Mouse (Mus musculus) midbrain, embryonic 14.5 days (tissue): ENCODE results near the gene Atg2a. TPM values are rescaled to one million over a fixed set of nuclear protein-coding genes. Genes with fewer than 3 reads are reported as not detected.

ENCODE experiments used
- ATAC-seq: fragments of 200-750 bp; cut with Nextera tagmentation; 2 replicates; pipeline ENCODE4 v1.8.0; 2017; ENCODE audit warnings: moderate number of reproducible peaks, moderate library complexity; ENCODE audit not compliant: low FRiP score, low TSS enrichment
- DNase-seq: peaks from one replicate; pipeline ENCODE4 v3.0.0-alpha.2; 2015
- H3K27ac ChIP-seq: fragments of 300-500 bp; sonication (generic); replicated peaks from 2 replicates; pipeline ENCODE4 v1.5.1; 2014; ENCODE audit warnings: mild to moderate bottlenecking, low read depth, low read length, moderate library complexity
- H3K27me3 ChIP-seq: fragments of 300-500 bp; sonication (generic); 2 replicates; pipeline ENCODE4 v1.6.1; 2014; ENCODE audit warnings: low read length, control low read depth, mixed read lengths; ENCODE audit not compliant: control insufficient read depth, insufficient read depth
- H3K36me3 ChIP-seq: fragments of 300-500 bp; sonication (generic); 2 replicates; pipeline ENCODE4 v1.6.1; 2014; ENCODE audit warnings: low read length, control low read depth; ENCODE audit not compliant: control insufficient read depth, insufficient read depth
- H3K4me1 ChIP-seq: fragments of 300-500 bp; sonication (generic); 2 replicates; pipeline ENCODE4 v1.6.1; 2014; ENCODE audit warnings: mild to moderate bottlenecking, antibody characterized with exemption, low read length, control low read depth; ENCODE audit not compliant: control insufficient read depth, insufficient read depth
- H3K4me2 ChIP-seq: fragments of 300-500 bp; sonication (generic); 2 replicates; pipeline ENCODE4 v1.6.1; 2014; ENCODE audit warnings: mild to moderate bottlenecking, low read length, moderate library complexity
- H3K4me3 ChIP-seq: fragments of 300-500 bp; sonication (generic); replicated peaks from 2 replicates; pipeline ENCODE4 v1.5.1; 2014; ENCODE audit warnings: low read depth, low read length
- H3K9ac ChIP-seq: fragments of 300-500 bp; sonication (generic); replicated peaks from 2 replicates; pipeline ENCODE4 v1.6.1; 2014; ENCODE audit warnings: mild to moderate bottlenecking, low read length, moderate library complexity
- H3K9me3 ChIP-seq: fragments of 300-500 bp; sonication (generic); 2 replicates; pipeline ENCODE4 v1.6.1; 2016; ENCODE audit warnings: low read length, control low read depth, mixed read lengths; ENCODE audit not compliant: control insufficient read depth
- WGBS: fragments of 180-500 bp; shearing (Covaris S2); extraction: QIAGEN DNeasy Blood & Tissue Kit; methylation state at CpG from one replicate; pipeline ENCODE4 v1.1.7; 2014; 5-methylcytosine and 5-hydroxymethylcytosine counted together
- polyA plus RNA-seq: library from polyadenylated mRNA; unstranded; fragments of >200 nt; fragmentation: Nextera tagmentation; extraction: Ambion mirVana; gene quantifications from 2 replicates; pipeline ENCODE4 v1.2.1, GENCODE M21; 2014

Atg2a gene
- polyA plus RNA-seq, result 13.7 and 15.4 TPM in 2 replicates

- peaks cover 11% of the 10 kb centered on the region for H3K4me1 ChIP-seq
- peak within 1 kb of the TSS; percentile 88 for H3K4me2 ChIP-seq
- H3K9me3 ChIP-seq, result no peaks in the 10 kb centered on the region
- peak within 1 kb of the TSS; percentile 89 for H3K9ac ChIP-seq
- DNase-seq (peak; percentile 99), ATAC-seq (peak; percentile 94)
- peak within 1 kb of the TSS; percentile 61 for H3K27ac ChIP-seq
- peak within 1 kb of the TSS; percentile 78 for H3K4me3 ChIP-seq
- H3K27me3 ChIP-seq, result no peaks in the 10 kb centered on the region
- WGBS, result under 1% methylated on average over 55 of the region's 55 CpGs
- peaks cover 23% of the 10 kb centered on the region for H3K36me3 ChIP-seq
Measured at GRCm38 (mm10) chr19:6241274-6242107, at the start of gene Atg2a. TSS of gene Atg2a (plus strand) at chr19:6241668.

- DNase-seq (no peak), ATAC-seq (no peak)
- Histone ChIP-seq H3K36me3 (no peaks in the 10 kb centered on the region), H3K4me1 (no peaks in the 10 kb centered on the region), H3K27me3 (no peaks in the 10 kb centered on the region), H3K4me2 (no peak overlapping the region), H3K27ac (no peak overlapping the region), H3K9ac (no peak overlapping the region), H3K4me3 (no peak overlapping the region), H3K9me3 (no peaks in the 10 kb centered on the region)
- WGBS, result 76% methylated on average over 2 of the region's 2 CpGs
Measured at GRCm38 (mm10) chr19:6204265-6204664, 37.2 kb upstream of the Atg2a start.

DNA sequence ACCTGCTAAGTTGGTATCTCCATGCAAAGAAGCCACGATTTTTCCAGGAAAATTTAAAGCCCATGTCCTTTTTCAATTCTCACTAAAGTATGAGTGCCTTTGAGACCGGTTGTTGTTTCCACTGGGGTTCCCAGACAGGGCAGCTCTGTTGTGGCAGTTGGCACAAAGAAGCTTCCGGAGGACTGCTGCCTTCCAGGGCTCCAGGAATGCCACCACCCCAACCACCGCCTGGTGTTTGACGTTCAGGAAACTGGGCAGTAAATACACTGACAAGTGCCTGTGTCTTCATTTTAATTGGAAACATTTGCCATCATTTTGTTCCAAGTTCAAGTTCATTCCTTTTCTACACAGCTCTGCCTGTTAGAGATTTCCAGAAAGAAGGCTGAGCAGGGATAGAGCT is 34.8 kb upstream of the Atg2a start:
- H3K27me3 ChIP-seq, result no peaks in the 10 kb centered on the region
- no peak overlapping the region for H3K27ac ChIP-seq
- H3K4me1 ChIP-seq, result no peaks in the 10 kb centered on the region
- H3K4me2 ChIP-seq, result no peak overlapping the region
- H3K4me3 ChIP-seq, result no peak overlapping the region
- no peak overlapping the region for H3K9ac ChIP-seq
- DNase-seq (no peak), ATAC-seq (no peak)
- 78% methylated on average over 5 of the region's 5 CpGs for WGBS
- no peaks in the 10 kb centered on the region for H3K9me3 ChIP-seq
- no peaks in the 10 kb centered on the region for H3K36me3 ChIP-seq

GRCm38 (mm10) chr19:6216046-6216705 is 25.3 kb upstream of the Atg2a start:
- no peaks in the 10 kb centered on the region for H3K9me3 ChIP-seq
- no peaks in the 10 kb centered on the region for H3K4me1 ChIP-seq
- H3K4me3 ChIP-seq, result no peak overlapping the region
- DNase-seq (no peak), ATAC-seq (no peak)
- no peaks in the 10 kb centered on the region for H3K36me3 ChIP-seq
- 90% methylated on average over 6 of the region's 6 CpGs for WGBS
- H3K4me2 ChIP-seq, result no peak overlapping the region
- H3K27me3 ChIP-seq, result no peaks in the 10 kb centered on the region
- no peak overlapping the region for H3K27ac ChIP-seq
- no peak overlapping the region for H3K9ac ChIP-seq

DNA sequence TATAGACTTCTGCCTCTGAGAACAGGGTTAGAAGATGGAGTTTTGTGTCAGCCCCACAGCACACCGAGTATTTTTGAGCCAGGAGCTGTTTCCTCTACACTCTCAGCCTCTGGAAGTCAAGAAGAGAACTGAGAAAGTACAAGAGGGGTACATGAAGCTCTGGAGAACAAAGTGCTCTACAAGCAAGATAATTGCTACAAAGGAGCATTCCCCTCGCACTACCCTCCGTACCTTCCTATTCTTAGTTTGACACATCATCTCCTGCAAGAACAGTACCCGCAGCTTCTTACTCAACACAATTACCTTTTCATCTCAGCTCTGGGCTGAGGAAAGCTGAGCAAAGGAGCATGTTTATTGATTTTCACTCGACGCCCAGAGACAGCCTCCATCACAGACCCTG is 22.9 kb upstream of the Atg2a start:
- Histone ChIP-seq H3K9me3 (no peaks in the 10 kb centered on the region), H3K27ac (no peak overlapping the region), H3K36me3 (no peaks in the 10 kb centered on the region), H3K27me3 (no peaks in the 10 kb centered on the region), H3K4me3 (no peak overlapping the region), H3K4me2 (no peak overlapping the region), H3K9ac (no peak overlapping the region), H3K4me1 (no peaks in the 10 kb centered on the region)
- DNase-seq (no peak), ATAC-seq (no peak)
- WGBS, result 78% methylated on average over 6 of the region's 6 CpGs

DNA sequence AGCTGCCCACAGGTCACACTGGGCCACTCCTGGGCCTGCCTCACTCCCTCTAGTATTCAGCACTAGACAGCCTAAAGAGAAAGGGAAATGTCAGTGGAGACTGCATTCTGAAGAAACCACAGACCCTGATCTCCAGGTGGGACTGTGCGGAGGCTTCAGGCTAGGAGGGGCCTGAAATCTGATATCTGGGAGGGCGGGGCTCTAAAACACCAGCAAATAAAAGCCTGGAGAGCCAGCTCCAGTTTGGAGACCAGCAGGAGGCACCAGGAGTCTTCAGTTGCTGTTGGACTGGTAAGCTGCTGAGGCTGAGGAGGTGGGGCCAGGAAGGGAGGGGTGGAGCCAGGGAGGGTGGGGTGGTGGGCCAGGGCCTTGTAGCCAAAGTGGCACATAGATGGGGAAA is 15.3 kb upstream of the Atg2a start, which contains the start of gene Gpha2:
Gpha2 (plus strand) TSS at position 246 of the 400 bp plus-strand sequence.
- DNase-seq (no peak), ATAC-seq (no peak)
- Histone ChIP-seq H3K4me1 (no peaks in the 10 kb centered on the region), H3K36me3 (peaks cover 50% of the 10 kb centered on the region), H3K9me3 (no peaks in the 10 kb centered on the region), H3K27ac (no peak within 1 kb of the TSS), H3K9ac (no peak within 1 kb of the TSS), H3K4me3 (no peak within 1 kb of the TSS), H3K27me3 (no peaks in the 10 kb centered on the region), H3K4me2 (no peak within 1 kb of the TSS)
- 30% methylated on average over 2 of the region's 2 CpGs for WGBS

DNA sequence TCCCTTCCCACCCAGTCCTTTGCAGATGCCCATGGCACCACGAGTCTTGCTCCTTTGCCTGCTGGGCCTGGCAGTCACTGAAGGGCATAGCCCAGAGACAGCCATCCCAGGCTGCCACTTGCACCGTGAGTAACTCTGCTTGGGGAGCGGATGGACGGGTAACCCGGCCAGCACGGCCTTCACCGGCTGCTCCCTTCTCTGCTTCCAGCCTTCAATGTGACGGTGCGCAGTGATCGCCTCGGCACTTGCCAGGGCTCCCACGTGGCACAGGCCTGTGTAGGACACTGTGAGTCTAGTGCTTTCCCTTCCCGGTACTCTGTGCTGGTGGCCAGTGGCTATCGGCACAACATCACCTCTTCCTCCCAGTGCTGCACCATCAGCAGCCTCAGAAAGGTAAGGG is 14.7 kb upstream of the Atg2a start:
- ATAC-seq (no peak), DNase-seq (no peak)
- Histone ChIP-seq H3K27me3 (no peaks in the 10 kb centered on the region), H3K9ac (no peak overlapping the region), H3K36me3 (peaks cover 56% of the 10 kb centered on the region), H3K4me3 (no peak overlapping the region), H3K4me1 (no peaks in the 10 kb centered on the region), H3K27ac (no peak overlapping the region), H3K4me2 (no peak overlapping the region), H3K9me3 (no peaks in the 10 kb centered on the region)
- 87% methylated on average over 14 of the region's 14 CpGs for WGBS

DNA sequence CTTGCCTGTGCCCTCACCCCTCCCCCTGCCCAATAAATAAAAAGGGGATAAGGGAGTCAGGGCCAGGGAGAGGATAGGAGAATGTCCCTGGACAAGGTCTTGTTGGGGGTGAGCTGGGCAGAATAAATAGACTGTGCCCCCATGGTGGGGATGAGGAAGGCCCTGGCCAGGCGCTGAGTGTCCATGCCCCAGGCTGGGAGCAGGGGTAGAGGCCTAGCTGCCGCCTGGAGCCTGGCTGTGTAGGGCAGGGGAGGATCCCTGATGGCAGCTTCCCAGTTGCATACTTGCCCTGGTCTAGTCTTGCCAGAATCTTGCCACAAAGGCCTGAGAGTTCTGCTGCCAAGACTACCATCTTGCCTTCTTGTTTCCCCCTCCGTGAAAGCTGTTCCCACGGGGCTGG is 13.6 kb upstream of the Atg2a start:
- Histone ChIP-seq H3K4me2 (no peak overlapping the region), H3K36me3 (peaks cover 67% of the 10 kb centered on the region), H3K4me3 (no peak overlapping the region), H3K27ac (no peak overlapping the region), H3K27me3 (no peaks in the 10 kb centered on the region), H3K9me3 (no peaks in the 10 kb centered on the region), H3K4me1 (no peaks in the 10 kb centered on the region), H3K9ac (no peak overlapping the region)
- 79% methylated on average over 4 of the region's 4 CpGs for WGBS
- DNase-seq, result no peak
- ATAC-seq, result no peak

DNA sequence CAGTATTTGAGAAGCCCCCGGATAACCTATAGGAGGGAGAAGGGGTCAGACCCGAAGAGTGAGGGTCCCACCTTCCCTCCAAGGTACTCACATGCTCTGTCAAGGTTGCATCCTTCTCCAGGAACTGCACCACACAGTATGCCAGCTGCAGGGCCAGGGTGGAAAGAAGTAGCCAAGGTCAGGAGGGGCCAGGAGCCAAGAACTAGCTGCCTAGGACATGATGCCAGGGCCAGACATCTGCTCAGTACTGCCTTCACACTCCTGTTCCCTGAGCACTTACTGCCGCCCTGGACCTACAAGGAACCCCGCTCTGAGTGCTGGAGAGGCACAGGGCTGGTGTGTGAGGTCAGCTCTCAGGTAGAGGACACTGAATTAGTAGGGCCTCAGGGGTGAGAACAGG is 11.1 kb upstream of the Atg2a start:
- no peak for ATAC-seq
- Histone ChIP-seq H3K9me3 (no peaks in the 10 kb centered on the region), H3K9ac (no peak overlapping the region), H3K4me1 (peaks cover 11% of the 10 kb centered on the region), H3K4me2 (no peak overlapping the region), H3K27me3 (no peaks in the 10 kb centered on the region), H3K27ac (no peak overlapping the region), H3K36me3 (peaks cover 79% of the 10 kb centered on the region), H3K4me3 (no peak overlapping the region)
- 90% methylated on average over 4 of the region's 4 CpGs for WGBS
- no peak for DNase-seq
